Mouse (Mus musculus): ENCODE measurements around the gene Ahcyl2.
A peak's percentile ranks its signal among the peaks of the same experiment; 100 is the strongest.

Gene Ahcyl2

GRCm38 (mm10) chr6:29850096-29850495, 82.3 kb downstream of the Ahcyl2 start:
- no peak for DNase-seq (ENCODE audit: extremely low read depth, low read depth)

- DNase-seq (ENCODE audit: extremely low read depth, low read depth): no peak
Observed at GRCm38 (mm10) chr6:29850747-29851146, 82.9 kb downstream of the Ahcyl2 start.

GRCm38 (mm10) chr6:29851873-29852272, 84.1 kb downstream of the Ahcyl2 start:
- no peak for DNase-seq (ENCODE audit: extremely low read depth, low read depth)

DNA sequence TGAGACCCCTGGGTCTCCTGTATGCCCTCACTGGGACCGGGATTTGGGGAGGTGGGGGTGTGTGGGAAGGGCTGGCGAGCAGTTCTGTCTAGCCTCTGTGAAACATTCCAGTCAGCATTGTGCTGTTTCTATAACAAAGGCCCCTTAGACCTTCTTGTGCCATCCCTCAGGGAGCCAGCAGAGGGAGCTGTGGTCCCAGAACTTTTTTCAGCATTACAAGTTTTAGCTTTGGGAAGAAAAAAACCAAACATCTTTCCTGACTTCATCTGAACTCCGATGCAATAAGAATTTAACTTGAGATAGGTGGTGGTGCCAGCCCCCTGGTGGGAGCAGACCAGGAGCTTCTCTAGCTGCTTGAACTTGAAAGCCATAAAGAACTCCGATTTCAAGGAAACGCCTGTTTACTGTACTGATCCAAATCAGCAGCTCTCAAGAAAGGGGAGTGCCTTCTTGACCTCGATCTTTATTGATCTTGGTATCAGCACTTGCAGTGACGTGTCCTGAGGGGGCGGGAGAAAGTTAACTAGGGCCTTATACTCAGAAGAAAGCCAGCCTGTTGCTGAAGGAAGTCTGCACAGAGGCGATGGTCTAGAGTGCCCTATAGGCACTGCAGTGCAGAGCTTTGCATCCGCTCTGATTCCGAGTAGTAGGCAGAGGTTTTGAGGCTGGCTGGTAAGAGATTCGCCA, 85.5 kb downstream of the Ahcyl2 start:
- DNase-seq (ENCODE audit: extremely low read depth, low read depth): peak; percentile 18

GRCm38 (mm10) chr6:29853900-29854390, 86.1 kb downstream of the Ahcyl2 start:
- no peak for DNase-seq (ENCODE audit: extremely low read depth, low read depth)

DNA sequence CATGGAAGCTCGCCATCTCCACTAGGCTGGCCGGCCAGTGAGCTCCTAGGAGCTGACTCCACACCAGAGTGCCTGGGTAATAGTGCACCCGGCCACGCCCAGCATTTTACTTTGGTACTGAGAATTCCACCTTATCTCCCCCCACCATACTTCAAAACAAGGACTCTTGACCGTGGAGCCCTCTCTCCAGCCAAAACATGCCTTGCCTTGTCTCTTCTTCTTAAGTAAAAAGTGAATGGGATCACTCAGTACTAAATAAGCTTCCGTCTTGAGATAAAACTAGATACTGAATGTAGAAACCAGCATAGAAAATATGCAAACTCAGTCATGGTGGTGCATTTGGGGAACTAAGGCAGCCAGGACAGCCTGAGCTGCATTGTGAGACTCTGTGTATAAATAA, 90.8 kb downstream of the Ahcyl2 start:
- DNase-seq (ENCODE audit: extremely low read depth, low read depth): peak; percentile 71

DNA sequence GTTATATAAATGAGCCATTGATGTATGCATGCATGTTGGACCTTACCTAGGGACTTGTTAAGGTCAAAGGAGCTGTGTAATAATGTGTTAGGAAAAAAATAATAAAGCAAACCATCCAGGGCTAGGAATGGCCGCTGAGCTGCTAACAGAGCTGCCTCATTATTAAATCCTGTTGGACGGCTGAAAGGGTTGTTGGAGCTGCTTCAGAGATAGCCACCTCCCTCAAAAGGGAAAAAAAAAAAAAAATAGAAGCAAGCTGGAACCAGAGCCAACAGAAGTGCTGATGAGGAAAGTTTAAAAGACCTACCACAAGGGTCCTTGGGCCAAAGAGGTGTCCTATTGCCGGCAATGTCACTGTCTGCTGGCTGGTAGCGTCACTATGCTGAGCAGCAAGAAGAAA, 91.5 kb downstream of the Ahcyl2 start:
- no peak for DNase-seq (ENCODE audit: extremely low read depth, low read depth)

GRCm38 (mm10) chr6:29860238-29860637, 92.4 kb downstream of the Ahcyl2 start:
- DNase-seq (ENCODE audit: extremely low read depth, low read depth): peak; percentile 45

- DNase-seq (ENCODE audit: extremely low read depth, low read depth): no peak
Observed at GRCm38 (mm10) chr6:29864926-29865325, 97.1 kb downstream of the Ahcyl2 start.

DNA sequence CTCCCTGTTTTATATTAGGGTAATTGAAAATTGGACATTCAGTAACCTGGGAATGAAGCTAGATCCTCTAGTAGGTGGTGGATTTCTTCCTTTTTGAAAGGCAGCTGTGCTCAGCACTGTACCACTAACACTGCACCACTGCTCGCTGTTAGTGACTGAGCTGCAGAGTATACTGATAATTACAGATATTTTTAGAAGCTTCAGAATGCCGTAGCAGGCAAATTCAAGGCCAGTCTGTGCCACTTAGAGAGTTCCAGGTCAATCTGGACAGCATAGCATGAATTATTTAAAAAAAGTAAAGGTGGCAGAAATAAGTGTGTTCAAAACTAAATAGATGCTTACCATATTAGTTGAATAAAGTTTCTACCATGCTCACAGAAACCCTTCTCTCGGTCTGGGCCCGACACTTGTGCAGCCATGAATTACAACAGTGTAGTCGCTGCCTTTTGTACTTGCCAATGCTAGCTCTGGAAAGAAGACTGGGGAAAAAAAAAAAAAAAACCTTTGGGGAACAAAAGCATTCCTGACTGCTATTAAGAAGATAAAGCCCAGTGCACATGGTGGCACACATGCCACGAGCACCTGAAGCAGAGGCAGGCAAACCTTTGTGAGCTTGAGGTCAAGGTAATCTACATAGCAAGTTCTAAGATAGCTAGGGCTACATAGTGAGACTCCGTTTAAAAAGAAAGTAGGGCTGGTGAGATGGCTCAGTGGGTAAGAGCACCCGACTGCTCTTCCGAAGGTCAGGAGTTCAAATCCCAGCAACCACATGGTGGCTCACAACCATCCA, 99.3 kb downstream of the Ahcyl2 start:
- no peak for DNase-seq (ENCODE audit: extremely low read depth, low read depth)

DNA sequence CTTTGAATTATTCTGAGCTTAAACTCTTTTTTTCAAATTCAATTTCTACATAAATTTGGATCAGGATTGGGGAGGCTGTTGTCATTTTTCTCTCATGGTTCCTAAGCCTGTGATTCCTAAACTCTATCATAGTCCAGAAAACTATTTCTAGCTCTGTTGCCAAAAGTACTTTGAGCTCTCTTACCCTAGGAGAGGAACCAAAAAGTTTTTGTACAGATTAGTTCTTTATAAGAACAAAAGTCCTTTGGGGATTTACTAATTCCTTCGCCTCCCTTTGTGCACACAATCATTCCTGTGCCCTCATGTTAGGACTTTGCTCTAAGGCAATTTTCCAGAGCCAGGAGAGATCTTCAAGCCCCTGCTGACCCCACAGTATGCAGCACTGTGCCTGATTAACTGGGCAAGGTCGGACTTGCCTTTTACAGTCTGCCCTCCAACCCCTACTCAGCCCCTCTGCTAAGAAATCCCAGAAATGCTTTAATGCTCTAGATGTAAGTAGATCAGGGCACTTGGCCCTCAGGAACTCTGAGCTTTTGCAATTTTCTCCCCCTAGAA, 100.6 kb downstream of the Ahcyl2 start:
- DNase-seq (ENCODE audit: extremely low read depth, low read depth): no peak

- no peak for DNase-seq (ENCODE audit: extremely low read depth, low read depth)
Observed at GRCm38 (mm10) chr6:29873654-29874053, 105.8 kb downstream of the Ahcyl2 start.

GRCm38 (mm10) chr6:29875576-29875975, 107.8 kb downstream of the Ahcyl2 start:
- no peak for DNase-seq (ENCODE audit: extremely low read depth, low read depth)

GRCm38 (mm10) chr6:29876782-29877181, 109.0 kb downstream of the Ahcyl2 start:
- DNase-seq (ENCODE audit: extremely low read depth, low read depth): no peak

DNA sequence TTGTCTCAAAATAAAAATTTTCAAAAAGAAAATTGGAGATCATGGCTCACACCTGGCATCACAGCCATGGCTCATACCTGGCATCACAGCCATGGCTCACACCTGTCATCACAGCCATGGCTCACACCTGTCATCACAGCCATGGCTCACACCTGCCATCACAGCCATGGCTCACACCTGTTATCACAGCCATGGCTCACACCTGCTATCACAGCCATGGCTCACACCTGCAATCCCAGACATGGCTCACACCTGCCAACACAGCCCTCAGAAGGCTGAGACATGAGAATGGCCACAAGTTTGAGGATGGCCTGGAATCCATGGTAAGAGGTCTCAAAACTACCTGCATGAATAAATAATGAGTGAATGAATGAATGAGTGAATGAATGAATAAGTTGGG, 111.8 kb downstream of the Ahcyl2 start:
- no peak for DNase-seq (ENCODE audit: extremely low read depth, low read depth)

DNA sequence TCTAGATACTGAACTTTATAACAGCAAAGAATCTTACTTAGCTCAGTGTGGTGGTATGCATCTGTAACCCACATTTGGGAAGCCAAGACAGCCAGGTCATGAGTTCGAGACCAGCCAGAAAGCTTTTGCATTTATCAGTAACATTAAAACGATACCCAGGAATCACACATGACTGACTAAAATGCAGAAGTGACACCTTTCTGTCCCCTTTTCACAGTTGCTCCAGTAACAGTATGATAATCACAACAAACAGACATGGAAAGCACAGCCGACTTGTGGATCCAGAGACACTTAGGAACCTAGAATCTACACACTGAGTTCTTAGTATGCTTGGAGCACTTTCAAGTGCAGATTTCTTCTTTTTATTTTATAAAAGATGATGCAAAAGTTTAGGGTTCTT, 113.0 kb downstream of the Ahcyl2 start:
- no peak for DNase-seq (ENCODE audit: extremely low read depth, low read depth)

DNA sequence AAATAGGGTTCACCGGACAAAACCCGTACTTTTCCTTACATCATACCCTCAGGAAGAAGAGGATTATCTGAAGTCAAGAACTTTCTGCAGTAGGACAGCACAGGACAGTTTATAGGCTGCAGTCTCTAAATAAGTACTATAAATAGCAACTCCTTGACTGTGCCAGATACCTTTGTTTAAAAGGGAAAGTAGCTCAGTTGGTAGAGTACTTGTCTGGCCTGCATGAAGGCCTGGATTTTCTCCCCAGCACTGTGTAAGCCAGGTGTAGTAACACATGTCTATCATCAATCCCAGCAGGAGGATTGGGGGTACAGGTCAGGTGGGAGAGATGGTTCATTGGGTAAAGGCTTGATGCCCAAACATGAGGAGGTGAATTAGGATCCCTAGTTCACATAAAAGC, 114.1 kb downstream of the Ahcyl2 start:
- no peak for DNase-seq (ENCODE audit: extremely low read depth, low read depth)

- no peak for DNase-seq (ENCODE audit: extremely low read depth, low read depth)
Observed at GRCm38 (mm10) chr6:29882870-29883269, 115.1 kb downstream of the Ahcyl2 start.

GRCm38 (mm10) chr6:29891151-29891550, 123.3 kb downstream of the Ahcyl2 start:
- DNase-seq (ENCODE audit: extremely low read depth, low read depth): no peak

DNA sequence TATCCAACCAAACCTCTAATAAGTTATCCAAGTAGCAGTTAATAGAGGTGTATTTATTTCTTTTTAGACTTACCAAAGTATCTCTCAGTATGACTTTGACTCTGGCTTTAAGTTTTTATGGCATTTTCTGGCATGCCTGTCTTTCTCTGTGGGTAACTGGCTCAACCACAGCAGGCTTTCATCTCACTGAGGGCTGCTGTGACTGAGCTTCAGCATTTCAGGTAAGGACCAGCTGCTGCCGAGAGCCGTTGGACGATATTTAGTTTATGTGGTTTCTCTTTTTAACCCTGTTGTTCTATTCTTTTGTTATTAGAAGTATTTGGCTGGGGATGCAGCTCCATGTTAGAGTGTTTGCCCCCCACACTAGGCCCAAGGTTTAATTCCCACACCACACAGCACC, 129.2 kb downstream of the Ahcyl2 start:
- no peak for DNase-seq (ENCODE audit: extremely low read depth, low read depth)

- DNase-seq (ENCODE audit: extremely low read depth, low read depth): no peak
Observed at GRCm38 (mm10) chr6:29901450-29901849, 133.6 kb downstream of the Ahcyl2 start.

GRCm38 (mm10) chr6:29902256-29902655, 134.4 kb downstream of the Ahcyl2 start:
- peak; percentile 31 for DNase-seq (ENCODE audit: extremely low read depth, low read depth)

All from MEL-GATA-1-ER (cell line).